Mouse (Mus musculus) MEL (cell line): ENCODE data around the gene Magi2. TPM values are rescaled to one million over a fixed set of nuclear protein-coding genes. Genes with fewer than 3 reads are reported as not detected.

Source experiments
- DNase-seq: peaks from one replicate; pipeline ENCODE4 v3.0.0; 2011; ENCODE audit warnings: low read depth, low spot score
- H3K27ac ChIP-seq: 2 replicates; pipeline ENCODE4 v1.5.1; 2012; ENCODE audit warnings: low read depth, mild to moderate bottlenecking, control low read depth, low read length, moderate library complexity; ENCODE audit not compliant: control insufficient read depth
- H3K27me3 ChIP-seq, 2 experiments: fragments of 150-350 bp in 1 of 2; sonication (generic) in 1 of 2; 2 replicates each; pipeline ENCODE4 v1.6.1; 2012; ENCODE audit warnings: low read length in 2 of 2, mild to moderate bottlenecking in 2 of 2, improper control_type of control experiment in 1 of 2, moderate library complexity in 1 of 2; ENCODE audit not compliant: insufficient read depth in 2 of 2, control insufficient read depth in 1 of 2
- H3K36me3 ChIP-seq, 2 experiments: 2 replicates each; pipeline ENCODE4 v1.6.1; 2012 to 2014; ENCODE audit warnings: low read length in 2 of 2, improper control_type of control experiment in 1 of 2, inconsistent platforms in 1 of 2, mild to moderate bottlenecking in 1 of 2; ENCODE audit not compliant: insufficient read depth in 2 of 2, control insufficient read depth in 1 of 2
- H3K4me1 ChIP-seq, 2 experiments: fragments of 150-350 bp in 1 of 2; sonication (generic) in 1 of 2; 2 replicates each; pipeline ENCODE4 v1.6.1; 2012; ENCODE audit warnings: low read length in 2 of 2, improper control_type of control experiment in 1 of 2, mild to moderate bottlenecking in 1 of 2; ENCODE audit not compliant: insufficient read depth in 2 of 2, control insufficient read depth in 1 of 2
- H3K4me3 ChIP-seq, 2 experiments: fragments of 150-350 bp in 1 of 2; sonication (generic) in 1 of 2; 2 replicates each; pipeline ENCODE4 v1.5.1; 2012; ENCODE audit warnings: low read depth in 2 of 2, low read length in 2 of 2, mild to moderate bottlenecking in 2 of 2, moderate library complexity in 2 of 2, control low read depth in 1 of 2, improper control_type of control experiment in 1 of 2; ENCODE audit not compliant: control insufficient read depth in 1 of 2, insufficient read depth in 1 of 2
- H3K79me2 ChIP-seq: 2 replicates; pipeline ENCODE4 v1.6.1; 2012; ENCODE audit warnings: mild to moderate bottlenecking, low read length, moderate library complexity; ENCODE audit not compliant: control insufficient read depth, poor library complexity, insufficient read depth
- H3K9ac ChIP-seq: 2 replicates; pipeline ENCODE4 v1.6.1; 2012; ENCODE audit warnings: low read depth, mild to moderate bottlenecking, control low read depth, low read length, moderate library complexity; ENCODE audit not compliant: control insufficient read depth, poor library complexity, severe bottlenecking
- H3K9me3 ChIP-seq: fragments of 150-350 bp; sonication (generic); replicated peaks from 2 replicates; pipeline ENCODE4 v1.6.1; 2012; ENCODE audit warnings: mild to moderate bottlenecking, low read length, improper control_type of control experiment, moderate library complexity; ENCODE audit not compliant: insufficient read depth
- BHLHE40 ChIP-seq: IDR thresholded peaks from 2 replicates; pipeline ENCODE4 v1.6.1; 2012; ENCODE audit warnings: low read depth, mild to moderate bottlenecking, inconsistent platforms, low read length, improper control_type of control experiment, borderline replicate concordance
- CHD2 ChIP-seq: IDR thresholded peaks from 2 replicates; pipeline ENCODE4 v1.6.1; 2011; ENCODE audit warnings: low read length, improper control_type of control experiment
- CTCF ChIP-seq, 3 experiments: IDR thresholded peaks in 2 of 3; conservative IDR thresholded peaks in 1 of 3; 2 replicates each; pipeline ENCODE4 v1.5.1; 2011 to 2012; ENCODE audit warnings: low read length in 3 of 3, low read depth in 2 of 3, mild to moderate bottlenecking in 2 of 3, improper control_type of control experiment in 1 of 3, inconsistent platforms in 1 of 3, mixed read lengths in 1 of 3, moderate library complexity in 1 of 3; ENCODE audit not compliant: control insufficient read depth in 1 of 3, insufficient read depth in 1 of 3, poor library complexity in 1 of 3, severe bottlenecking in 1 of 3
- E2F4 ChIP-seq: IDR thresholded peaks from 2 replicates; pipeline ENCODE4 v1.6.1; 2011; ENCODE audit warnings: low read depth, low read length, improper control_type of control experiment, borderline replicate concordance
- EP300 ChIP-seq, 2 experiments: IDR thresholded peaks; 2 replicates each; pipeline ENCODE4 v1.6.1; 2011; ENCODE audit warnings: improper control_type of control experiment in 2 of 2, low read length in 2 of 2, low read depth in 1 of 2, mild to moderate bottlenecking in 1 of 2
- ETS1 ChIP-seq: IDR thresholded peaks from 2 replicates; pipeline ENCODE4 v1.6.1; 2012; ENCODE audit warnings: low read depth, mild to moderate bottlenecking, inconsistent platforms, low read length, improper control_type of control experiment, moderate library complexity
- JUND ChIP-seq: IDR thresholded peaks from 2 replicates; pipeline ENCODE4 v1.6.1; 2011; ENCODE audit warnings: low read depth, mild to moderate bottlenecking, improper control_type of control experiment, low read length
- KAT2A ChIP-seq: conservative IDR thresholded peaks from 2 replicates; pipeline ENCODE4 v1.6.1; 2012; ENCODE audit warnings: low read depth, low read length, improper control_type of control experiment, inconsistent platforms
- MAFK ChIP-seq: IDR thresholded peaks from 2 replicates; pipeline ENCODE4 v1.6.1; 2011; ENCODE audit warnings: low read depth, mild to moderate bottlenecking, low read length, improper control_type of control experiment, borderline replicate concordance
- MYB ChIP-seq: IDR thresholded peaks from 2 replicates; pipeline ENCODE4 v1.6.1; 2011; ENCODE audit warnings: mild to moderate bottlenecking, low read depth, low read length, improper control_type of control experiment
- NELFE ChIP-seq: IDR thresholded peaks from 2 replicates; pipeline ENCODE4 v1.6.1; 2011; ENCODE audit warnings: low read depth, low read length, improper control_type of control experiment
- NRF1 ChIP-seq: IDR thresholded peaks from 2 replicates; pipeline ENCODE4 v1.6.1; 2014; ENCODE audit warnings: low read depth, mild to moderate bottlenecking, inconsistent platforms, low read length, improper control_type of control experiment, moderate library complexity; ENCODE audit not compliant: poor library complexity, insufficient read depth, severe bottlenecking
- RAD21 ChIP-seq: IDR thresholded peaks from 2 replicates; pipeline ENCODE4 v1.6.1; 2011; ENCODE audit warnings: mild to moderate bottlenecking, low read depth, low read length, improper control_type of control experiment
- SIN3A ChIP-seq: IDR thresholded peaks from 2 replicates; pipeline ENCODE4 v1.6.1; 2012; ENCODE audit warnings: low read length, improper control_type of control experiment, inconsistent platforms
- SMC3 ChIP-seq: IDR thresholded peaks from 2 replicates; pipeline ENCODE4 v1.6.1; 2011; ENCODE audit warnings: low read depth, low read length, improper control_type of control experiment
- TAL1 ChIP-seq: IDR thresholded peaks from 2 replicates; pipeline ENCODE4 v1.6.1; 2012; ENCODE audit warnings: mild to moderate bottlenecking, inconsistent platforms, low read length, moderate library complexity, mixed read lengths
- USF1 ChIP-seq: IDR thresholded peaks from 2 replicates; pipeline ENCODE4 v1.6.1; 2014; ENCODE audit warnings: low read depth, mild to moderate bottlenecking, inconsistent platforms, low read length, improper control_type of control experiment, moderate library complexity
- USF2 ChIP-seq, 2 experiments: IDR thresholded peaks; 2 replicates each; pipeline ENCODE4 v1.6.1; 2011 to 2012; ENCODE audit warnings: improper control_type of control experiment in 2 of 2, low read length in 2 of 2, borderline replicate concordance in 1 of 2, inconsistent platforms in 1 of 2, low read depth in 1 of 2, mild to moderate bottlenecking in 1 of 2; ENCODE audit not compliant: insufficient read depth in 1 of 2
- ZNF384 ChIP-seq: IDR thresholded peaks from 2 replicates; pipeline ENCODE4 v1.6.1; 2012; ENCODE audit warnings: low read depth, mild to moderate bottlenecking, inconsistent platforms, low read length, improper control_type of control experiment
- polyA plus RNA-seq, 2 experiments: library from polyadenylated mRNA; stranded (reverse) in 1 of 2; unstranded in 1 of 2; fragments of >175 nt in 1 of 2; fragments of >200 nt in 1 of 2; gene quantifications; 2 replicates each; pipeline versions ENCODE4 v1.2.1 to v1.2.4; 2012; ENCODE audit warnings: low replicate concordance in 2 of 2, low read depth in 1 of 2; ENCODE audit not compliant: insufficient read length in 2 of 2, insufficient read depth in 1 of 2, missing spikeins in 1 of 2
- total RNA-seq: library from RNA; depleted of rRNA; stranded (reverse); fragments of 300-350 nt; gene quantifications from 2 replicates; pipeline ENCODE4 v1.2.3, GENCODE M21; 2012

Magi2 gene
- total and polyA plus RNA-seq, 3 experiments = 0.46 to 0.47 TPM; not detected in 1

- no peak for DNase-seq
- Histone ChIP-seq H3K9me3 (no peaks in the 10 kb centered on the region), H3K27me3 (no peaks in the 10 kb centered on the region), H3K79me2 (no peaks in the 10 kb centered on the region), H3K4me1 (no peaks in the 10 kb centered on the region), H3K36me3 (no peaks in the 10 kb centered on the region), H3K4me3 (no peak overlapping the region), H3K9ac (no peak overlapping the region), H3K27ac (no peak overlapping the region)
- TF ChIP-seq TAL1 (no peak), ETS1 (no peak), USF2 (IDR thresholded peaks at IDR 0.05; ENCODE audit: borderline replicate concordance in 1 of 2, insufficient read depth in 1 of 2, low read depth in 1 of 2, low read length in 2 of 2) (no peak), EP300 (IDR thresholded peaks at IDR 0.05; ENCODE audit: low read depth in 1 of 2, low read length in 2 of 2) (no peak), CTCF (IDR thresholded peaks at IDR 0.05 in 2 of 3, conservative IDR thresholded peaks at IDR 0.05 in 1 of 3; ENCODE audit: control insufficient read depth in 1 of 3, insufficient read depth in 1 of 3, low read depth in 2 of 3, low read length in 3 of 3, poor library complexity in 1 of 3, severe bottlenecking in 1 of 3) (no peak), SMC3 (no peak), NRF1 (no peak), E2F4 (no peak), MYB (no peak), SIN3A (no peak), KAT2A (no peak), RAD21 (no peak)
Observed at GRCm38 (mm10) chr5:19621678-19622077, 394.8 kb downstream of the Magi2 start.

GRCm38 (mm10) chr5:19633976-19634375, 407.1 kb downstream of the Magi2 start:
- Histone ChIP-seq H3K27me3 (no peaks in the 10 kb centered on the region), H3K79me2 (no peaks in the 10 kb centered on the region), H3K9me3 (no peaks in the 10 kb centered on the region), H3K4me3 (no peak overlapping the region), H3K36me3 (no peaks in the 10 kb centered on the region), H3K27ac (no peak overlapping the region), H3K4me1 (no peaks in the 10 kb centered on the region), H3K9ac (no peak overlapping the region)
- TF ChIP-seq USF1 (no peak), BHLHE40 (no peak), E2F4 (no peak)
- DNase-seq = no peak

- H3K27me3 ChIP-seq = no peaks in the 10 kb centered on the region
- no peak overlapping the region for H3K9ac ChIP-seq
- no peak for TF ChIP-seq USF2 (IDR thresholded peaks at IDR 0.05; ENCODE audit: borderline replicate concordance in 1 of 2, insufficient read depth in 1 of 2, low read depth in 1 of 2, low read length in 2 of 2)
- no peak for TF ChIP-seq MAFK
- no peak for TF ChIP-seq ETS1
- TF ChIP-seq JUND = no peak
- TF ChIP-seq MYB = no peak
- no peak for TF ChIP-seq KAT2A
- no peak for TF ChIP-seq ZNF384
- no peak for TF ChIP-seq NELFE
- no peak for TF ChIP-seq CHD2
- H3K9me3 ChIP-seq = no peaks in the 10 kb centered on the region
- no peak for DNase-seq
- no peak overlapping the region for H3K4me3 ChIP-seq
- no peaks in the 10 kb centered on the region for H3K4me1 ChIP-seq
- H3K27ac ChIP-seq = no peak overlapping the region
- H3K79me2 ChIP-seq = no peaks in the 10 kb centered on the region
- H3K36me3 ChIP-seq = no peaks in the 10 kb centered on the region
Observed at GRCm38 (mm10) chr5:19637789-19638188, 411.0 kb downstream of the Magi2 start.
